Comparison of ENCODE assay signal across 8 mouse cellular contexts in the genomic region with DNA sequence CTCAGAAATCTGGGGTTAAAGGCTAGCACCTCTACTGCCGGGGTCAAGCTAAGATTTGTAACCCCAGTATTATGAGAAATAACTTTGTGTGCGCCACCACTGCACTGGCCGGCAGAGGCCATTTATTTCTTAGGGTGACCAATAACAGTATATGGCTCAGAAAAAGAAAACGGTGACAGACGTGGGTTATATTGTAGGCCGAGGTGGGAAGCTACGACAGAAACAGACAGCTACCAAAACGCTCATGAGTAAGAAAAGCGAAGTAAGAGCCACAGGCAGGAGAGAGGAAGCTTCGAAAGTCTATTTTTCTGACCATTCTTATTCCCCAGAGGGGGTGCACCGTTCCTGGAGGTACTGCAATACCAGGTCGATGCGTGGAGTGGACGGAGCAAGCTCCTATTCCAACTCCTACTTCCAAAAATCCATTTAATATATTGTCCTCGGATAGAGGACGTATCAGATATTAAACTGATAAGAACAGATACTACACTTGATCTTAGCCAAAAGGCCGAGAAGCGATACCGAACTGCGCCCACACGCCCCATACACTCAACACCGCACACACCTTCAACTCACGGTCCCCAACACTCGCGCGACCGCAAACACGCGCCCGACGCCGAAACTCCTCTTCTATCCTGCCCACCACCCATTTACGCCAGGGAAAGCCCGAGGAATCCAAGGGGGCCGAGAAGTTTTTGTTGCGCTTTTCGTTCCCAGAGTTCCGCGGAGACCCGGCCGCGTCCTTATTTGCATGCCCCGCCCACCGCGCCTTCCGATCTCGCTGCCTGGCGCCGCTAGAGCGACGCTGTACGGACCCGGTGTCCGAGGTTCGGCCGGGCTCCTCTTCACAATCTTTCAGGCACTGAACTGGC. TPM values are rescaled to one million over a fixed set of nuclear protein-coding genes. Genes with fewer than 3 reads are reported as not detected.
DNase-seq lines count a peak whose midpoint lies in the region; ATAC-seq and TF ChIP-seq lines count a peak whose summit lies in the region.
"Not testable (repeated sequence)": the region's sequence is repeated elsewhere in the genome, so short reads cannot be mapped to it uniquely, and the experiment has no call there.

No protein-coding gene starts in this region.

- H3K36me3 ChIP-seq in hindbrain, embryonic 10.5 days; lung, embryonic 15.5 days: not testable (repeated sequence)

- TF ChIP-seq CTCF in olfactory bulb, adult 2 months (IDR thresholded peaks at IDR 0.05; ENCODE audit: insufficient read depth, low read depth, low read length): not testable (repeated sequence)

- H3K4me1 ChIP-seq in hindbrain, embryonic 10.5 days (replicated peaks): peaks cover 14% of the 10 kb centered on the region
- peaks cover 20% of the 10 kb centered on the region for H3K4me1 ChIP-seq in lung, embryonic 15.5 days
- H3K4me1 ChIP-seq in olfactory bulb, adult 2 months (ENCODE audit: control insufficient read depth, insufficient read depth, low read length): not testable (repeated sequence)

- DNase-seq in Muller cell, postnatal 12 days (ENCODE audit: inconsistent ontology term): peak; percentile 91
- peak; percentile 82 to 84 for DNase-seq in cerebellum, postnatal 10 days
- DNase-seq in frontal cortex, postnatal 10 days (ENCODE audit: low spot score in 2 of 2): peak; percentile 57 to 69
- peak; percentile 84 for DNase-seq in hindbrain, embryonic 10.5 days (ENCODE audit: low spot score)
- peak; percentile 74 for DNase-seq in layer of hippocampus, adult 9-11 months
- peak; percentile 79 for DNase-seq in testis, postnatal 10 days (ENCODE audit: low spot score)

- not testable (repeated sequence) for H3K9me3 ChIP-seq in hindbrain, embryonic 10.5 days; lung, embryonic 15.5 days

- peak overlapping the region; percentile 38 for H3K4me3 ChIP-seq in hindbrain, embryonic 10.5 days
- peak overlapping the region; percentile 35 for H3K4me3 ChIP-seq in lung, embryonic 15.5 days
- peak overlapping the region; percentile 43 for H3K4me3 ChIP-seq in olfactory bulb, adult 2 months (ENCODE audit: insufficient read depth, low read depth, low read length)

- WGBS in hindbrain, embryonic 10.5 days: under 1% methylated on average over 45 of the region's 56 CpGs
- under 1% methylated on average over 45 of the region's 56 CpGs for WGBS in lung, embryonic 15.5 days
- under 1% methylated on average over 44 of the region's 56 CpGs for WGBS in olfactory bulb, adult 2 months

- peak overlapping the region; percentile 37; the same call in 1 of the 2 replicates for H3K9ac ChIP-seq in lung, embryonic 15.5 days

- peak; percentile 81 for ATAC-seq in lung, embryonic 15.5 days (ENCODE audit: borderline replicate concordance, extremely low read depth, low FRiP score, low TSS enrichment)

- peak overlapping the region; percentile 52 for H3K4me2 ChIP-seq in lung, embryonic 15.5 days

- H3K27me3 ChIP-seq in hindbrain, embryonic 10.5 days (ENCODE audit: insufficient read depth, poor library complexity, severe bottlenecking); lung, embryonic 15.5 days: not testable (repeated sequence)

- peak; percentile 51 for TF ChIP-seq POLR2A in olfactory bulb, adult 2 months (IDR thresholded peaks at IDR 0.05; ENCODE audit: insufficient read depth, low read depth, low read length)

- H3K27ac ChIP-seq in hindbrain, embryonic 10.5 days: peak overlapping the region; percentile 95
- peak overlapping the region; percentile 87 for H3K27ac ChIP-seq in lung, embryonic 15.5 days
- H3K27ac ChIP-seq in olfactory bulb, adult 2 months (ENCODE audit: insufficient read depth, low read depth, low read length): peak overlapping the region; percentile 96

RNA-seq across cellular contexts. Expression of gene Rdm1, which starts 18.7 kb away (rescaled TPM):
- polyA plus RNA-seq in hindbrain, embryonic 10.5 days (2016; fragmentation: Nextera tagmentation; extraction: Ambion mirVana): 34.2 and 39.4 TPM in 2 replicates
- polyA plus RNA-seq in lung, embryonic 15.5 days (2015; fragmentation: Nextera tagmentation; extraction: Ambion mirVana): 46.5 and 49.8 TPM in 2 replicates
- polyA plus RNA-seq in olfactory bulb, adult 2 months (2012; ENCODE audit: insufficient read depth, insufficient read length, low replicate concordance, missing spikeins): not detected in 2 replicates

RNA-seq across cellular contexts. Expression of gene Arl4d, which starts 19.7 kb away (rescaled TPM):
- 7.9 and 9.4 TPM in 2 replicates for polyA plus RNA-seq in hindbrain, embryonic 10.5 days (2016; fragmentation: Nextera tagmentation; extraction: Ambion mirVana)
- polyA plus RNA-seq in lung, embryonic 15.5 days (2015; fragmentation: Nextera tagmentation; extraction: Ambion mirVana): 4.4 and 4.9 TPM in 2 replicates
- polyA plus RNA-seq in olfactory bulb, adult 2 months (2012; ENCODE audit: insufficient read depth, insufficient read length, low replicate concordance, missing spikeins): not detected in 2 replicates

RNA-seq across cellular contexts. Expression of gene Gm11634, which starts 46.6 kb away (rescaled TPM):
- not detected in 2 replicates for polyA plus RNA-seq in hindbrain, embryonic 10.5 days (2016; fragmentation: Nextera tagmentation; extraction: Ambion mirVana)
- not detected in 2 replicates for polyA plus RNA-seq in lung, embryonic 15.5 days (2015; fragmentation: Nextera tagmentation; extraction: Ambion mirVana)
- polyA plus RNA-seq in olfactory bulb, adult 2 months (2012; ENCODE audit: insufficient read depth, insufficient read length, low replicate concordance, missing spikeins): not detected in 2 replicates

Comparison
In these comparisons a context has a peak if more than half of its experiments do, and no peak if none do; other contexts are left out.
1. Peak in every context shown above with its lines: DNase-seq, ATAC-seq, H3K4me3 ChIP-seq and H3K27ac ChIP-seq.